Mouse (Mus musculus): ENCODE measurements around the gene Osgep. TPM values are rescaled to one million over a fixed set of nuclear protein-coding genes. Genes with fewer than 3 reads are reported as not detected.

The Osgep gene
- polyA plus RNA-seq, 1 experiment from 2014 or later, result 107 TPM

Other genes with a start within 250 kb of the Osgep start
- not detected in 2 replicates for gene Olfr747, start 231.7 kb downstream of the Osgep start, polyA plus RNA-seq (2014; fragmentation: Nextera tagmentation; extraction: Ambion mirVana)
- gene Olfr748, start 217.5 kb downstream of the Osgep start, polyA plus RNA-seq (2014; fragmentation: Nextera tagmentation; extraction: Ambion mirVana), result not detected in 2 replicates
- not detected in 2 replicates for gene Olfr749, start 179.8 kb downstream of the Osgep start, polyA plus RNA-seq (2014; fragmentation: Nextera tagmentation; extraction: Ambion mirVana)
- gene Ttc5, start 139.4 kb downstream of the Osgep start, polyA plus RNA-seq (2014; fragmentation: Nextera tagmentation; extraction: Ambion mirVana), result 122 and 123 TPM in 2 replicates
- gene Ccnb1ip1, start 117.2 kb downstream of the Osgep start, polyA plus RNA-seq (2014; fragmentation: Nextera tagmentation; extraction: Ambion mirVana), result not detected in 2 replicates
- gene Parp2, start 117.1 kb downstream of the Osgep start, polyA plus RNA-seq (2014; fragmentation: Nextera tagmentation; extraction: Ambion mirVana), result 40.7 and 40.9 TPM in 2 replicates
- 3.3 TPM in 2 replicates for gene Tep1, start 54.3 kb downstream of the Osgep start, polyA plus RNA-seq (2014; fragmentation: Nextera tagmentation; extraction: Ambion mirVana)
- gene Klhl33, start 27.4 kb downstream of the Osgep start, polyA plus RNA-seq (2014; fragmentation: Nextera tagmentation; extraction: Ambion mirVana), result 1.2 and 1.3 TPM in 2 replicates
- gene Apex1, start 75 bp upstream of the Osgep start, polyA plus RNA-seq (2014; fragmentation: Nextera tagmentation; extraction: Ambion mirVana), result 165 and 171 TPM in 2 replicates
- gene Pip4p1, start 6.0 kb upstream of the Osgep start, polyA plus RNA-seq (2014; fragmentation: Nextera tagmentation; extraction: Ambion mirVana), result 93.1 and 100.0 TPM in 2 replicates
- 23.2 and 23.9 TPM in 2 replicates for gene Pnp, start 6.2 kb upstream of the Osgep start, polyA plus RNA-seq (2014; fragmentation: Nextera tagmentation; extraction: Ambion mirVana)
- gene Gm49342, start 19.6 kb upstream of the Osgep start, polyA plus RNA-seq (2014; fragmentation: Nextera tagmentation; extraction: Ambion mirVana), result 2.1 TPM in 1 of 2 replicates, not detected in the other
- gene Pnp2, start 31.1 kb upstream of the Osgep start, polyA plus RNA-seq (2014; fragmentation: Nextera tagmentation; extraction: Ambion mirVana), result 0.67 and 1.1 TPM in 2 replicates
- 0.13 TPM in 1 of 2 replicates, not detected in the other for gene Rnase10, start 82.9 kb upstream of the Osgep start, polyA plus RNA-seq (2014; fragmentation: Nextera tagmentation; extraction: Ambion mirVana)
- gene Rnase9, start 117.0 kb upstream of the Osgep start, polyA plus RNA-seq (2014; fragmentation: Nextera tagmentation; extraction: Ambion mirVana), result not detected in 2 replicates
- gene Rnase11, start 125.3 kb upstream of the Osgep start, polyA plus RNA-seq (2014; fragmentation: Nextera tagmentation; extraction: Ambion mirVana), result not detected in 2 replicates
- gene Rnase12, start 132.8 kb upstream of the Osgep start, polyA plus RNA-seq (2014; fragmentation: Nextera tagmentation; extraction: Ambion mirVana), result not detected in 2 replicates
- gene Olfr750, start 149.5 kb upstream of the Osgep start, polyA plus RNA-seq (2014; fragmentation: Nextera tagmentation; extraction: Ambion mirVana), result not detected in 2 replicates
- gene Rnase4, start 166.2 kb upstream of the Osgep start, polyA plus RNA-seq (2014; fragmentation: Nextera tagmentation; extraction: Ambion mirVana), result 17.0 and 18.2 TPM in 2 replicates
- 4.8 and 5.2 TPM in 2 replicates for gene Ang, start 166.3 kb upstream of the Osgep start, polyA plus RNA-seq (2014; fragmentation: Nextera tagmentation; extraction: Ambion mirVana)
- not detected in 2 replicates for gene Eddm3b, start 189.5 kb upstream of the Osgep start, polyA plus RNA-seq (2014; fragmentation: Nextera tagmentation; extraction: Ambion mirVana)
- gene Rnase6, start 199.0 kb upstream of the Osgep start, polyA plus RNA-seq (2014; fragmentation: Nextera tagmentation; extraction: Ambion mirVana), result 0.39 and 0.41 TPM in 2 replicates
- 0.50 and 0.54 TPM in 2 replicates for gene Rnase1, start 221.9 kb upstream of the Osgep start, polyA plus RNA-seq (2014; fragmentation: Nextera tagmentation; extraction: Ambion mirVana)
- gene Rnase2b, start 237.4 kb upstream of the Osgep start, polyA plus RNA-seq (2014; fragmentation: Nextera tagmentation; extraction: Ambion mirVana), result not detected in 2 replicates

Measured in hindbrain, embryonic 14.5 days (tissue).